Mouse (Mus musculus) embryonic fibroblast, embryonic 13.5 days (primary cell): Measurements from ENCODE around the gene Kif7.

Experiments used
- CTCF ChIP-seq: IDR thresholded peaks from 2 replicates; pipeline ENCODE4 v1.5.1; 2011; ENCODE audit warnings: mild to moderate bottlenecking, control low read depth, low read length, moderate library complexity, borderline replicate concordance; ENCODE audit not compliant: insufficient read depth
- POLR2A ChIP-seq: IDR thresholded peaks from 2 replicates; pipeline ENCODE4 v1.6.1; 2011; ENCODE audit warnings: low read depth, mild to moderate bottlenecking, control low read depth, low read length, moderate library complexity

GRCm38 (mm10) chr7:79710831-79711230 lies 4.7 kb downstream of the Kif7 start:
- no peak for TF ChIP-seq CTCF
- no peak for TF ChIP-seq POLR2A
